Mouse (Mus musculus): ENCODE measurements at regions not wholly inside any gene's neighbourhood (a gene's known extent, or its start where the extent isn't known, plus 50 kb on each side); places are given as distances from the start of the nearest gene placed in this dataset.
"Not testable (repeated sequence)": the region's sequence is repeated elsewhere in the genome, so short reads cannot be mapped to it uniquely, and the experiment has no call there.

DNA sequence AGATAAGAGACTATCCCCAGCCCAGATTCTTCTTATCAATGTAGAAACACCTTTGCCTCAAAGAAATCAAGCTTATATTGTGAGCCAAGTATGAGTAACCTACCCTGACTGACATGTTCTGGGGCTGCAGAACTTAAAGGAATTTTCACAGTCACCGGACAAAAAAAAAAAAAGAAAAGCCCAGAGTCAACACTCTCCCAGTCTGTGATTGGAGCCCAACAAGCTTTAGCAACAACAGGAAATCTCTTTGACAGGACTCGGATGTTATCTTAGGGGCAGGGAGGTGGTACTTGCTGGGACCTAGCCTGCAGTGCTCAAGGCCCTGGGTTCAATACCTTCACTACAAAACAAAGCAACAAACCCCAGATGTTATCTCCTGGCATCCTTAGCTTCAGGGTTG, 114.2 kb downstream of the Nectin1 start:
- no peak overlapping the region for H3K4me2 ChIP-seq (ENCODE audit: low read length)
- DNase-seq (ENCODE audit: low spot score) (peak; percentile 22), ATAC-seq (replicated peaks; ENCODE audit: low FRiP score, low read depth) (no peak)
- no peaks in the 10 kb centered on the region for H3K36me3 ChIP-seq (ENCODE audit: insufficient read depth, low read length)
- H3K4me3 ChIP-seq (replicated peaks; ENCODE audit: low read depth, low read length): no peak overlapping the region
- H3K27me3 ChIP-seq (ENCODE audit: insufficient read depth, low read length): peaks cover 9% of the 10 kb centered on the region; the same call in 1 of the 2 replicates
- no peaks in the 10 kb centered on the region for H3K9me3 ChIP-seq (replicated peaks; ENCODE audit: low read length)
- no peak for TF ChIP-seq CTCF (IDR thresholded peaks at IDR 0.05; ENCODE audit: low read depth)
- no peak overlapping the region for H3K9ac ChIP-seq (ENCODE audit: low read depth, low read length)
- no peak overlapping the region for H3K27ac ChIP-seq
- WGBS: 19% methylated on average over 2 of the region's 2 CpGs
- H3K4me1 ChIP-seq (replicated peaks; ENCODE audit: insufficient read depth, low read length): no peaks in the 10 kb centered on the region

DNA sequence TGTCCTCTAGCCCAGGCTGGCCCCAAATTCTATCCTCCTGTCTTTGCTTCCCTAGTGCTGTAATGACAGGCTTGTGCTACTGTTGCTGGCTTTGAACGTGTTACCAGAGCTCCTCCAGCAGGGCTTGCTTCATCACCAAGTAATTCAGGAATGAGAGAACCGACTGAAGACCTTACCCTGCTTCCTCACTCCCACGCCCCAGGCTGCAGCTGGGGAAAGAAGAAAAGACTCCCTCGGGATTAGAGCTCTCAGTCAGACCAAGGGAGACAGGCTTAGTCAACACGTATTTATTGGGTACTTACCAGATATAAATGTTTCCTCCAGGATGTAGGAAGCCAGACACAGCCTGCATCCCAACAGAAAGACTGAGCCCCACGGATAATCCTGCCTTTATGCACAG, 115.0 kb downstream of the Nectin1 start:
- 24% methylated on average over 6 of the region's 6 CpGs for WGBS
- DNase-seq (ENCODE audit: low spot score): no peak
- no peak for TF ChIP-seq CTCF (IDR thresholded peaks at IDR 0.05; ENCODE audit: low read depth)

DNA sequence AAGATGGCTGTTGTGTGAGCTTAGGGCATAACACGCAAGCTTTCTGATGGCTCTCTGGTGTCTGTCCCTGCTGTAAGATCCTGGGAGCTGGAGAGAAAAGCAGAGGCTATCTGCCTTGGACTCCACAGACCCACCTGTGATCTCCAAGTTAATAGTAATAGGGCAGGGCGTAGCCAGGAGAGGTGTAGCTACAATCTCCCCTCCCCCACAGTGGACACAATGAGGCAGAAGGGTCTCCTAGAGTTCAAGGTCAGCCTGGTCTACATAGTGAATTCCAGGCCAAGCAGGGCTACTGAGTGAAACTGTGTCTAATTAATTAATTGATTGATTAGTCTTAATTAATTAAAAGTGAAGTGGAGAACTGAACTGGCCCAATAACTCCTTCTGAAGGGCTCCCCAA, 116.5 kb downstream of the Nectin1 start:
- Histone ChIP-seq H3K36me3 (ENCODE audit: insufficient read depth, low read length) (no peaks in the 10 kb centered on the region), H3K27me3 (ENCODE audit: insufficient read depth, low read length) (peaks cover 12% of the 10 kb centered on the region; the same call in 1 of the 2 replicates), H3K4me1 (replicated peaks; ENCODE audit: insufficient read depth, low read length) (peaks cover 4% of the 10 kb centered on the region; the same call in 1 of the 2 replicates), H3K9ac (ENCODE audit: low read depth, low read length) (no peak overlapping the region), H3K27ac (no peak overlapping the region), H3K4me2 (ENCODE audit: low read length) (no peak overlapping the region), H3K4me3 (replicated peaks; ENCODE audit: low read depth, low read length) (no peak overlapping the region), H3K9me3 (replicated peaks; ENCODE audit: low read length) (no peaks in the 10 kb centered on the region)
- DNase-seq (ENCODE audit: low spot score) (no peak), ATAC-seq (replicated peaks; ENCODE audit: low FRiP score, low read depth) (no peak)
- WGBS: 93% methylated on average over 2 of the region's 2 CpGs
- TF ChIP-seq CTCF (IDR thresholded peaks at IDR 0.05; ENCODE audit: low read depth): no peak

More for the DNA sequence above, 115.0 kb downstream of the Nectin1 start:
- H3K4me3 ChIP-seq (replicated peaks; ENCODE audit: low read depth, low read length): no peak overlapping the region
- no peaks in the 10 kb centered on the region for H3K9me3 ChIP-seq (replicated peaks; ENCODE audit: low read length)
- no peaks in the 10 kb centered on the region for H3K4me1 ChIP-seq (replicated peaks; ENCODE audit: insufficient read depth, low read length)
- H3K36me3 ChIP-seq (ENCODE audit: insufficient read depth, low read length): no peaks in the 10 kb centered on the region
- peaks cover 10% of the 10 kb centered on the region; the same call in 1 of the 2 replicates for H3K27me3 ChIP-seq (ENCODE audit: insufficient read depth, low read length)
- H3K4me2 ChIP-seq (ENCODE audit: low read length): no peak overlapping the region
- ATAC-seq (replicated peaks; ENCODE audit: low FRiP score, low read depth): no peak
- H3K27ac ChIP-seq: no peak overlapping the region
- no peak overlapping the region for H3K9ac ChIP-seq (ENCODE audit: low read depth, low read length)

GRCm38 (mm10) chr9:43861375-43861774, 117.6 kb downstream of the Nectin1 start:
- Histone ChIP-seq H3K4me2 (ENCODE audit: low read length) (no peak overlapping the region), H3K36me3 (ENCODE audit: insufficient read depth, low read length) (no peaks in the 10 kb centered on the region), H3K9me3 (replicated peaks; ENCODE audit: low read length) (no peaks in the 10 kb centered on the region), H3K27ac (no peak overlapping the region), H3K9ac (ENCODE audit: low read depth, low read length) (no peak overlapping the region), H3K27me3 (ENCODE audit: insufficient read depth, low read length) (peaks cover 12% of the 10 kb centered on the region; the same call in 1 of the 2 replicates), H3K4me3 (replicated peaks; ENCODE audit: low read depth, low read length) (no peak overlapping the region), H3K4me1 (replicated peaks; ENCODE audit: insufficient read depth, low read length) (peaks cover 4% of the 10 kb centered on the region; the same call in 1 of the 2 replicates)
- DNase-seq (ENCODE audit: low spot score) (no peak), ATAC-seq (replicated peaks; ENCODE audit: low FRiP score, low read depth) (no peak)
- TF ChIP-seq CTCF (IDR thresholded peaks at IDR 0.05; ENCODE audit: low read depth): no peak
- 28% methylated on average over 10 of the region's 10 CpGs for WGBS

DNA sequence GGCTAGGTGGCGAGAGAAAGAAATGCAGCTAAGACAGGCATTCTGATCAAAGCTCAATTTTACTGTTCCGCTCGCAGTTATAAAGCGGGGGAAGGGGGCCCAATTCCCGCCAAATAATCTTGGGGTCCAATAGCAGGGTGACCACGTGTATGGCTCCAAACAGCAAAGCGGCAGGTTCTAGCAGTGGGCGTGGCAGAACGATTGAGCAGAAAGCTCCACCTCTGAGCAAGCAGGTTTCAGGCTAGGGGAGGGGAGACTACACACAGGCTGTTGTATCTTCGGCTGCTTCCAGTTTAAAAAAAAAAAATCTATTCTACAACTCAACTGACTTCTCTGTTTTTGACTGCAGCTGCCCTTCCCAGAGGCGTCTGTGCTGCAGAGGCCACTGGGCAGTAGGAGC, 118.2 kb downstream of the Nectin1 start:
- peaks cover 12% of the 10 kb centered on the region; the same call in 1 of the 2 replicates for H3K27me3 ChIP-seq (ENCODE audit: insufficient read depth, low read length)
- 10% methylated on average over 11 of the region's 11 CpGs for WGBS
- H3K9me3 ChIP-seq (replicated peaks; ENCODE audit: low read length); H3K36me3 ChIP-seq (ENCODE audit: insufficient read depth, low read length); H3K4me1 ChIP-seq (replicated peaks; ENCODE audit: insufficient read depth, low read length); ATAC-seq (replicated peaks; ENCODE audit: low FRiP score, low read depth); H3K27ac ChIP-seq; DNase-seq (ENCODE audit: low spot score); H3K9ac ChIP-seq (ENCODE audit: low read depth, low read length); H3K4me3 ChIP-seq (replicated peaks; ENCODE audit: low read depth, low read length); H3K4me2 ChIP-seq (ENCODE audit: low read length): not testable (repeated sequence)

DNA sequence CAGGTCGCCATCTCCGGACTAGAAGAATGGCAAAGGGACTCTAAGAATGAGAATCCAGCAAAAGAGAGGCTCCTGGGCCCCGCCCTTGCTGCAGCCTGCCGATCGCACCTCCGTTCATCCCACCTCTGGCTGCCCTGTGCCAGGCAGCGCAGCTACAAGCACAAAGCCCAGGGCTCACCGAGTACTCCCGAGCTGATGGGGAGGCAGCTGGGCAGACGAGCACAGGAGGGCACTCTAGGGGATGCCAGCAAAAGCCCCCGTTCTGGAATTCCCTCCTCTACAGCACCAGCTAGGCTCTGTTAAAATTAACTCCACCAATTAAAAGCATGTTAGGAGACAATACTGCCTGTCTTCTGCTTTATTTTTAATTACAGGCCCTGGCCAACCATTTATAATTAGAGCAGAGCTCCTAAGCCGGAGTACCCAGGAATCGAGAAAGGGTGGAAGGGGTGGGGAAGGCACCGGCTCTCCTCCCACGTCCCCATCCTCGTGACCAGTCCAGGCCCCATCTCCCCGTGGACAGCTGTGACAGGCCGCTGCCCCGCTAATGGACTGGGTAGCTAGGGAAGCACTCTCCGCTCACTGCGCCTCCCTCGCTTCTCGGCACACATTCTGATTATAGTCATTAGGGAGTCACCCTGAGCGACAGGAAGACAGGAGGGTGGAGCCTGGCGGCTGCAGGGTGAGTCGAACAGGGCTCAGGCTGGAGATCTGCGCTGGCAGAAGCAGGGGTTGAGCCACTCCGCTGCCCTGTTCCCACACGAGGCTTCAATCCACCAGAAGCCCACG, 120.0 kb downstream of the Nectin1 start:
- ATAC-seq (replicated peaks; ENCODE audit: low FRiP score, low read depth): peak; percentile 52; the same call in 1 of the 2 replicates
- Histone ChIP-seq H3K9ac (ENCODE audit: low read depth, low read length) (0 out of 2 replicates have a peak overlapping the region, but pooled peaks have one; percentile 23), H3K9me3 (replicated peaks; ENCODE audit: low read length) (no peaks in the 10 kb centered on the region), H3K27me3 (ENCODE audit: insufficient read depth, low read length) (peaks cover 12% of the 10 kb centered on the region; the same call in 1 of the 2 replicates), H3K4me3 (replicated peaks; ENCODE audit: low read depth, low read length) (no peak overlapping the region), H3K36me3 (ENCODE audit: insufficient read depth, low read length) (no peaks in the 10 kb centered on the region), H3K4me2 (ENCODE audit: low read length) (peak overlapping the region; percentile 43), H3K27ac (no peak overlapping the region), H3K4me1 (replicated peaks; ENCODE audit: insufficient read depth, low read length) (peaks cover 4% of the 10 kb centered on the region; the same call in 1 of the 2 replicates)
- 0 out of 2 replicates have a peak, but pooled peaks have one; percentile 6 for TF ChIP-seq CTCF (IDR thresholded peaks at IDR 0.05; ENCODE audit: low read depth)
- 4% methylated on average over 30 of the region's 30 CpGs for WGBS
- peak; percentile 73 for DNase-seq (ENCODE audit: low spot score)
